Mouse (Mus musculus) WW6 (cell line): ENCODE results near the gene Fbxw11.
"Not testable (repeated sequence)": the region's sequence is repeated elsewhere in the genome, so short reads cannot be mapped to it uniquely, and the experiment has no call there.

Source experiments
- DNase-seq: peaks from one replicate; pipeline ENCODE4 v3.0.0-alpha.2; 2013; ENCODE audit warnings: low read depth, low spot score

Gene Fbxw11

GRCm38 (mm10) chr11:32671480-32671879, 29.0 kb downstream of the Fbxw11 start:
- no peak for DNase-seq

GRCm38 (mm10) chr11:32676777-32677176, 34.3 kb downstream of the Fbxw11 start:
- DNase-seq = no peak

GRCm38 (mm10) chr11:32677811-32678210, 35.3 kb downstream of the Fbxw11 start:
- DNase-seq = no peak

GRCm38 (mm10) chr11:32679091-32679490, 36.6 kb downstream of the Fbxw11 start:
- DNase-seq = peak; percentile 26

GRCm38 (mm10) chr11:32680014-32680413, 37.5 kb downstream of the Fbxw11 start:
- no peak for DNase-seq

GRCm38 (mm10) chr11:32681192-32681795, 38.8 kb downstream of the Fbxw11 start:
- DNase-seq = no peak

- DNase-seq = no peak
Observed at GRCm38 (mm10) chr11:32682335-32683102, 40.0 kb downstream of the Fbxw11 start.

- no peak for DNase-seq
Observed at GRCm38 (mm10) chr11:32684690-32685254, 42.2 kb downstream of the Fbxw11 start.

- no peak for DNase-seq
Observed at GRCm38 (mm10) chr11:32688245-32688855, 45.8 kb downstream of the Fbxw11 start.

GRCm38 (mm10) chr11:32689510-32689909, 47.0 kb downstream of the Fbxw11 start:
- DNase-seq = no peak

GRCm38 (mm10) chr11:32692834-32693233, 50.3 kb downstream of the Fbxw11 start:
- DNase-seq = no peak

GRCm38 (mm10) chr11:32693431-32694141, 51.1 kb downstream of the Fbxw11 start:
- DNase-seq = no peak

GRCm38 (mm10) chr11:32694322-32695003, 51.9 kb downstream of the Fbxw11 start:
- not testable (repeated sequence) for DNase-seq

GRCm38 (mm10) chr11:32696446-32697090, 54.0 kb downstream of the Fbxw11 start:
- no peak for DNase-seq

GRCm38 (mm10) chr11:32697695-32698094, 55.2 kb downstream of the Fbxw11 start:
- no peak for DNase-seq

- DNase-seq = no peak
Observed at GRCm38 (mm10) chr11:32699913-32700493, 57.5 kb downstream of the Fbxw11 start.

- no peak for DNase-seq
Observed at GRCm38 (mm10) chr11:32701566-32701965, 59.0 kb downstream of the Fbxw11 start.

GRCm38 (mm10) chr11:32704241-32704890, 61.8 kb downstream of the Fbxw11 start:
- DNase-seq = no peak

- DNase-seq = no peak
Observed at GRCm38 (mm10) chr11:32706406-32706993, 64.0 kb downstream of the Fbxw11 start.
